Mouse (Mus musculus): Measurements from ENCODE around the gene Cacng1. TPM values are rescaled to one million over a fixed set of nuclear protein-coding genes. Genes with fewer than 3 reads are reported as not detected.

The Cacng1 gene
- polyA plus RNA-seq, 1 experiment, result 0.39 TPM

- Histone ChIP-seq H3K4me1 (ENCODE audit: control insufficient read depth, insufficient read depth, insufficient read length) (no peaks in the 10 kb centered on the region), H3K4me3 (ENCODE audit: extremely low read depth, insufficient read depth, insufficient read length) (no peak overlapping the region), H3K36me3 (ENCODE audit: control insufficient read depth, insufficient read depth, low read length) (no peaks in the 10 kb centered on the region), H3K27me3 (ENCODE audit: control insufficient read depth, insufficient read depth, low read length) (no peaks in the 10 kb centered on the region), H3K27ac (ENCODE audit: insufficient read depth, low read length) (no peak overlapping the region)
- WGBS, result 88% methylated on average over 5 of the region's 5 CpGs
- TF ChIP-seq CTCF (IDR thresholded peaks at IDR 0.05; ENCODE audit: extremely low read depth, insufficient read depth, insufficient read length, insufficient replicate concordance), result no peak
- TF ChIP-seq POLR2A (IDR thresholded peaks at IDR 0.05; ENCODE audit: low read depth, low read length), result no peak
- DNase-seq (ENCODE audit: low read depth in 1 of 2, low spot score in 2 of 2), result no peak
Observed at GRCm38 (mm10) chr11:107748243-107749035, 32.1 kb upstream of the Cacng1 start.

DNA sequence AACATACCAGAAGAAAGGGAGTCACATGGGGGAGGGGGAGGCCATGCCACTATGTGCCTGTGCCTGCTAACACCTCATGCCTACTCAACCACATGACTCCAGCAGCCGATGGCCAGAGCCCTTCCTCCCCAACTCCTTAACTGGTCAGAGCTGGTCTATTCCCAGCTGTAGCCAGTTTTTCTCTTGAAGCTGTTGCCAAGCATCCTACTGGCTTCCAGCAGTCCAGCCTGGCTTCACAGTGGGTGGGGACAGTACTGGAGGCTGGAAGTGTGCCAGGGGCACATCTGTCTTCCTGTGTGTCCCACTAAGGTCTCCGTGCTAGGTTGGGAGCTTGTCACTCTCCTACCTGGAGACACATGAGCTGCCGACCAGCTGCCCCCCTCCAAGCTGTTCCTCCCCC lies 26.8 kb upstream of the Cacng1 start:
- Histone ChIP-seq H3K4me3 (ENCODE audit: extremely low read depth, insufficient read depth, insufficient read length) (no peak overlapping the region), H3K4me1 (ENCODE audit: control insufficient read depth, insufficient read depth, insufficient read length) (no peaks in the 10 kb centered on the region), H3K36me3 (ENCODE audit: control insufficient read depth, insufficient read depth, low read length) (no peaks in the 10 kb centered on the region), H3K27me3 (ENCODE audit: control insufficient read depth, insufficient read depth, low read length) (no peaks in the 10 kb centered on the region), H3K27ac (ENCODE audit: insufficient read depth, low read length) (no peak overlapping the region)
- DNase-seq (ENCODE audit: low read depth in 1 of 2, low spot score in 2 of 2), result no peak
- 86% methylated on average over 3 of the region's 3 CpGs for WGBS
- TF ChIP-seq CTCF (IDR thresholded peaks at IDR 0.05; ENCODE audit: extremely low read depth, insufficient read depth, insufficient read length, insufficient replicate concordance) (no peak), POLR2A (IDR thresholded peaks at IDR 0.05; ENCODE audit: low read depth, low read length) (no peak)

GRCm38 (mm10) chr11:107738418-107739099 lies 22.2 kb upstream of the Cacng1 start:
- H3K27ac ChIP-seq (ENCODE audit: insufficient read depth, low read length), result no peak overlapping the region
- no peaks in the 10 kb centered on the region for H3K27me3 ChIP-seq (ENCODE audit: control insufficient read depth, insufficient read depth, low read length)
- no peaks in the 10 kb centered on the region for H3K4me1 ChIP-seq (ENCODE audit: control insufficient read depth, insufficient read depth, insufficient read length)
- no peak for DNase-seq (ENCODE audit: low read depth in 1 of 2, low spot score in 2 of 2)
- no peaks in the 10 kb centered on the region for H3K36me3 ChIP-seq (ENCODE audit: control insufficient read depth, insufficient read depth, low read length)
- H3K4me3 ChIP-seq (ENCODE audit: extremely low read depth, insufficient read depth, insufficient read length), result no peak overlapping the region
- WGBS, result 72% methylated on average over 20 of the region's 20 CpGs
- TF ChIP-seq CTCF (IDR thresholded peaks at IDR 0.05; ENCODE audit: extremely low read depth, insufficient read depth, insufficient read length, insufficient replicate concordance) (no peak), POLR2A (IDR thresholded peaks at IDR 0.05; ENCODE audit: low read depth, low read length) (no peak)

DNA sequence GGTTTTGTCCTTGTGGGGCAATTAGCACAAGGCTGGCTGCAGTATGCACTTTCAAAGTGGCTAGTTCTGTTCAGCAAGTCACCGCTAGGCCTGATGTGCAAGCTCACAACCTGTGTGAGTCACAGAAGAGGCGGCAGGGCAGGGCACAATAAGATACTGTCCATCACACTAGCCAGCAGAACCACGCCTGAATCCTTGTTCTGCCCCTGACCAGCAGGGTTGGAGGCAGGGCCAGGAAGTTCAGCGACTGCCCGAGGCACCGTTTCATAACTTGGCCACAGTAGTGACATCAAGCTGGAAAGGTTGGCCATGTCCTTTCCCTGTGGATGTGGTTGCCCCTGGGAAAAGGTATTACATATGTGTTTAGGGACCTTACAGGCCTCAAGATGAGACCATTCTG lies 21.6 kb upstream of the Cacng1 start:
- WGBS, result 83% methylated on average over 6 of the region's 6 CpGs
- no peaks in the 10 kb centered on the region for H3K4me1 ChIP-seq (ENCODE audit: control insufficient read depth, insufficient read depth, insufficient read length)
- H3K27ac ChIP-seq (ENCODE audit: insufficient read depth, low read length), result no peak overlapping the region
- H3K27me3 ChIP-seq (ENCODE audit: control insufficient read depth, insufficient read depth, low read length), result no peaks in the 10 kb centered on the region
- no peak overlapping the region for H3K4me3 ChIP-seq (ENCODE audit: extremely low read depth, insufficient read depth, insufficient read length)
- TF ChIP-seq POLR2A (IDR thresholded peaks at IDR 0.05; ENCODE audit: low read depth, low read length) (no peak), CTCF (IDR thresholded peaks at IDR 0.05; ENCODE audit: extremely low read depth, insufficient read depth, insufficient read length, insufficient replicate concordance) (no peak)
- DNase-seq (ENCODE audit: low read depth in 1 of 2, low spot score in 2 of 2), result no peak
- no peaks in the 10 kb centered on the region for H3K36me3 ChIP-seq (ENCODE audit: control insufficient read depth, insufficient read depth, low read length)

GRCm38 (mm10) chr11:107734133-107734532 lies 17.8 kb upstream of the Cacng1 start:
- H3K27me3 ChIP-seq (ENCODE audit: control insufficient read depth, insufficient read depth, low read length), result no peaks in the 10 kb centered on the region
- no peak for DNase-seq (ENCODE audit: low read depth in 1 of 2, low spot score in 2 of 2)
- WGBS, result 46% methylated on average over 7 of the region's 7 CpGs

DNA sequence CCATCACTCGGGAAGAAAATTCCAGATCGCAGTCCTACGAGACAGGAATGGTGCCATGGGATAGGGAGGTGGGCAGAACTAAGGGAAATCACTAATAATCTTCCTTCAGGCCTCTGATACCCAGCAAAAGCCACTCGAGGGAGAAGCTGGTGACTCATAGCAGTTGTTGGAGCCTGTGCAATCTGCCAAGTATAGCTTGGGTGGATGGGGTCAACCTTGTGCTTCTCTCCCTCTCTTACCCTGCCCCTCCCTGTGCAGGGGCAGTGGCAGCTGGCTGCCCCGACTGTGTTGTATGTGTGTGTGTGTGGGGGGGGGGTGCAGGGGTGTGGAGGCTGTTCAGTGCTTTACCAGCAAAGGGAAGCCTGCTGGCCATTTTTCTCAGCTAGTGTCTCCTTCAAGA lies 15.2 kb upstream of the Cacng1 start:
- Histone ChIP-seq H3K27me3 (ENCODE audit: control insufficient read depth, insufficient read depth, low read length) (no peaks in the 10 kb centered on the region), H3K27ac (ENCODE audit: insufficient read depth, low read length) (no peak overlapping the region), H3K36me3 (ENCODE audit: control insufficient read depth, insufficient read depth, low read length) (no peaks in the 10 kb centered on the region), H3K4me3 (ENCODE audit: extremely low read depth, insufficient read depth, insufficient read length) (no peak overlapping the region), H3K4me1 (ENCODE audit: control insufficient read depth, insufficient read depth, insufficient read length) (no peaks in the 10 kb centered on the region)
- WGBS, result 62% methylated on average over 5 of the region's 5 CpGs
- no peak for TF ChIP-seq CTCF (IDR thresholded peaks at IDR 0.05; ENCODE audit: extremely low read depth, insufficient read depth, insufficient read length, insufficient replicate concordance)
- TF ChIP-seq POLR2A (IDR thresholded peaks at IDR 0.05; ENCODE audit: low read depth, low read length), result no peak
- no peak for DNase-seq (ENCODE audit: low read depth in 1 of 2, low spot score in 2 of 2)

More at GRCm38 (mm10) chr11:107734133-107734532, 17.8 kb upstream of the Cacng1 start:
- Histone ChIP-seq H3K4me3 (ENCODE audit: extremely low read depth, insufficient read depth, insufficient read length) (no peak overlapping the region), H3K36me3 (ENCODE audit: control insufficient read depth, insufficient read depth, low read length) (no peaks in the 10 kb centered on the region), H3K4me1 (ENCODE audit: control insufficient read depth, insufficient read depth, insufficient read length) (no peaks in the 10 kb centered on the region), H3K27ac (ENCODE audit: insufficient read depth, low read length) (no peak overlapping the region)
- TF ChIP-seq POLR2A (IDR thresholded peaks at IDR 0.05; ENCODE audit: low read depth, low read length) (no peak), CTCF (IDR thresholded peaks at IDR 0.05; ENCODE audit: extremely low read depth, insufficient read depth, insufficient read length, insufficient replicate concordance) (no peak)

GRCm38 (mm10) chr11:107730940-107731339 lies 14.6 kb upstream of the Cacng1 start:
- WGBS, result 75% methylated on average over 4 of the region's 4 CpGs
- Histone ChIP-seq H3K27ac (ENCODE audit: insufficient read depth, low read length) (no peak overlapping the region), H3K27me3 (ENCODE audit: control insufficient read depth, insufficient read depth, low read length) (no peaks in the 10 kb centered on the region), H3K36me3 (ENCODE audit: control insufficient read depth, insufficient read depth, low read length) (no peaks in the 10 kb centered on the region), H3K4me3 (ENCODE audit: extremely low read depth, insufficient read depth, insufficient read length) (no peak overlapping the region), H3K4me1 (ENCODE audit: control insufficient read depth, insufficient read depth, insufficient read length) (no peaks in the 10 kb centered on the region)
- no peak for DNase-seq (ENCODE audit: low read depth in 1 of 2, low spot score in 2 of 2)
- TF ChIP-seq CTCF (IDR thresholded peaks at IDR 0.05; ENCODE audit: extremely low read depth, insufficient read depth, insufficient read length, insufficient replicate concordance) (no peak), POLR2A (IDR thresholded peaks at IDR 0.05; ENCODE audit: low read depth, low read length) (no peak)
